26 mouse cellular contexts compared by ENCODE assay signal in genomic region chr16:33795887-33796286, GRCm38 (mm10). TPM values are rescaled to one million over a fixed set of nuclear protein-coding genes. Genes with fewer than 3 reads are reported as not detected.
DNase-seq lines count a peak whose midpoint lies in the region; ATAC-seq and TF ChIP-seq lines count a peak whose summit lies in the region.
"Had no signal": no experiment of that assay in that cellular context is flagged by ENCODE, and none has a peak within 500 bp of the region (broad histone marks: within the 10 kb centered on the region; RNA-seq: fewer than 3 reads in every experiment).

No protein-coding gene starts in this region.

- ATAC-seq in intestine, embryonic 16.5 days = no peak
- peak; percentile 54 for ATAC-seq in megakaryocyte progenitor cell, adult 5-6 weeks (replicated peaks; ENCODE audit: poor library complexity)
- no peak for ATAC-seq in hindbrain, embryonic 14.5 days (ENCODE audit: low FRiP score)

- no peaks in the 10 kb centered on the region for H3K36me3 ChIP-seq in intestine, embryonic 16.5 days (ENCODE audit: control insufficient read depth, insufficient read depth, low read length)
- no peaks in the 10 kb centered on the region for H3K36me3 ChIP-seq in hindbrain, embryonic 14.5 days (replicated peaks; ENCODE audit: control insufficient read depth, insufficient read depth)
- H3K36me3 ChIP-seq: embryonic facial prominence, embryonic 12.5 days; hindbrain, embryonic 15.5 days; kidney, embryonic 15.5 days; midbrain, embryonic 12.5 days; neural tube, embryonic 15.5 days had no signal

- H3K27me3 ChIP-seq in intestine, embryonic 16.5 days (replicated peaks; ENCODE audit: control insufficient read depth, insufficient read depth, low read length) = no peaks in the 10 kb centered on the region
- no peaks in the 10 kb centered on the region for H3K27me3 ChIP-seq in hindbrain, embryonic 14.5 days (ENCODE audit: control insufficient read depth, insufficient read depth, low read length)
- H3K27me3 ChIP-seq: embryonic facial prominence, embryonic 12.5 days; hindbrain, embryonic 15.5 days; kidney, embryonic 15.5 days; midbrain, embryonic 12.5 days; neural tube, embryonic 15.5 days had no signal

- peaks cover 5% of the 10 kb centered on the region for H3K4me1 ChIP-seq in bone marrow, adult 2 months (ENCODE audit: control insufficient read depth, insufficient read depth, low read length)
- peaks cover 6% of the 10 kb centered on the region; the same call in 1 of the 2 replicates for H3K4me1 ChIP-seq in intestine, embryonic 16.5 days (ENCODE audit: control insufficient read depth, insufficient read depth, low read length)
- H3K4me1 ChIP-seq in hindbrain, embryonic 14.5 days (replicated peaks; ENCODE audit: control insufficient read depth, insufficient read depth, low read length) = no peaks in the 10 kb centered on the region
- H3K4me1 ChIP-seq: embryonic facial prominence, embryonic 12.5 days; hindbrain, embryonic 15.5 days; kidney, embryonic 15.5 days; midbrain, embryonic 12.5 days; neural tube, embryonic 15.5 days had no signal

- TF ChIP-seq POLR2A in bone marrow, adult 2 months (IDR thresholded peaks at IDR 0.05; ENCODE audit: borderline replicate concordance, control insufficient read depth, low read depth, low read length) = no peak

- DNase-seq in CD4-positive, CD25-positive, alpha-beta regulatory T cell, adult 2 months (ENCODE audit: low read depth, low spot score) = peak; percentile 10
- no peak for DNase-seq in layer of hippocampus, adult 11-12 months (ENCODE audit: low spot score)
- no peak for DNase-seq in yolk sac, embryonic 10.5 days (ENCODE audit: low spot score)
- DNase-seq in hindbrain, embryonic 14.5 days (ENCODE audit: low spot score) = no peak
- DNase-seq in spleen, postnatal 14 days (ENCODE audit: low spot score in 2 of 2) = no peak
- DNase-seq: adrenal gland, adult 8-10 months; cerebellum, adult 11-12 months; cerebellum, postnatal 36 days; gastrocnemius, postnatal 14 days; heart, postnatal 14 days; left cerebral cortex, postnatal 4 days; lung, postnatal 14 days; retina, postnatal 1 day; thymus, adult 2 months had no signal

- H3K4me3 ChIP-seq in bone marrow, adult 2 months (replicated peaks; ENCODE audit: control insufficient read depth, low read depth, low read length) = no peak overlapping the region
- peak overlapping the region; percentile 50 for H3K4me3 ChIP-seq in intestine, embryonic 16.5 days (ENCODE audit: low read length)
- no peak overlapping the region for H3K4me3 ChIP-seq in hindbrain, embryonic 14.5 days (replicated peaks; ENCODE audit: low read length)
- H3K4me3 ChIP-seq: embryonic facial prominence, embryonic 12.5 days; hindbrain, embryonic 15.5 days; kidney, embryonic 15.5 days; layer of hippocampus, adult 2 months; midbrain, embryonic 12.5 days; neural tube, embryonic 15.5 days had no signal

- no peak for TF ChIP-seq CTCF in bone marrow, adult 2 months (IDR thresholded peaks at IDR 0.05; ENCODE audit: control insufficient read depth, insufficient read depth, low read length)

- H3K9ac ChIP-seq in intestine, embryonic 16.5 days (ENCODE audit: low read depth, low read length) = peak overlapping the region; percentile 61
- H3K9ac ChIP-seq in hindbrain, embryonic 14.5 days = no peak overlapping the region
- H3K9ac ChIP-seq: embryonic facial prominence, embryonic 12.5 days; hindbrain, embryonic 15.5 days; kidney, embryonic 15.5 days; liver, embryonic 14.5 days; midbrain, embryonic 12.5 days; neural tube, embryonic 15.5 days had no signal

- WGBS in bone marrow, adult 2 months = 11% methylated on average over 6 of the region's 6 CpGs
- WGBS in intestine, embryonic 16.5 days = 57% methylated on average over 6 of the region's 6 CpGs
- 91% methylated on average over 6 of the region's 6 CpGs for WGBS in hindbrain, embryonic 14.5 days

- H3K4me2 ChIP-seq in intestine, embryonic 16.5 days (ENCODE audit: low read depth, low read length) = peak overlapping the region; percentile 40
- no peak overlapping the region for H3K4me2 ChIP-seq in hindbrain, embryonic 14.5 days (replicated peaks)
- H3K4me2 ChIP-seq: embryonic facial prominence, embryonic 12.5 days; heart, embryonic 11.5 days; hindbrain, embryonic 15.5 days; kidney, embryonic 15.5 days; midbrain, embryonic 12.5 days; neural tube, embryonic 15.5 days had no signal

- H3K9me3 ChIP-seq in intestine, embryonic 16.5 days (ENCODE audit: control insufficient read depth, low read length) = no peaks in the 10 kb centered on the region
- no peaks in the 10 kb centered on the region for H3K9me3 ChIP-seq in hindbrain, embryonic 14.5 days (ENCODE audit: control insufficient read depth, low read length)
- H3K9me3 ChIP-seq: embryonic facial prominence, embryonic 12.5 days; hindbrain, embryonic 15.5 days; kidney, embryonic 15.5 days; midbrain, embryonic 12.5 days; neural tube, embryonic 15.5 days had no signal

- H3K27ac ChIP-seq in bone marrow, adult 2 months (ENCODE audit: control insufficient read depth, insufficient read depth, low read depth, low read length, poor library complexity) = peak overlapping the region; percentile 7; the same call in 1 of the 2 replicates
- peak overlapping the region; percentile 62 for H3K27ac ChIP-seq in intestine, embryonic 16.5 days (ENCODE audit: low read length)
- H3K27ac ChIP-seq in hindbrain, embryonic 14.5 days = no peak overlapping the region
- H3K27ac ChIP-seq: embryonic facial prominence, embryonic 12.5 days; hindbrain, embryonic 15.5 days; kidney, embryonic 15.5 days; layer of hippocampus, adult 2 months; liver, embryonic 14.5 days; midbrain, embryonic 12.5 days; neural tube, embryonic 15.5 days had no signal

RNA-seq across cellular contexts. Expression of gene Muc13, which starts 2.0 kb away (rescaled TPM):
- 5.4 and 6.4 TPM in 2 replicates for polyA plus RNA-seq in bone marrow, adult 2 months (2011; ENCODE audit: insufficient read depth, insufficient read length, low replicate concordance, missing spikeins)
- polyA plus RNA-seq in intestine, embryonic 16.5 days (2015; fragmentation: Nextera tagmentation; extraction: Ambion mirVana) = 358 and 407 TPM in 2 replicates
- total RNA-seq in megakaryocyte progenitor cell, adult 5-6 weeks (2015) = 52.3 and 76.8 TPM in 2 replicates
- total RNA-seq in megakaryocyte progenitor cell, adult 5-6 weeks (2017) = 41.4 and 61.6 TPM in 2 replicates
- polyA plus RNA-seq in hindbrain, embryonic 14.5 days (2014; fragmentation: Nextera tagmentation; extraction: Ambion mirVana) = not detected in 2 replicates
- total RNA-seq: CH12.LX; gastrocnemius, postnatal 14 days; layer of hippocampus, adult 2 months; left cerebral cortex, postnatal 4 days had no signal
- polyA plus RNA-seq: neural tube, embryonic 15.5 days had no signal

RNA-seq across cellular contexts. Expression of gene Itgb5, which starts 33.6 kb away (rescaled TPM):
- 25.0 and 31.1 TPM in 2 replicates for polyA plus RNA-seq in bone marrow, adult 2 months (2011; ENCODE audit: insufficient read depth, insufficient read length, low replicate concordance, missing spikeins)
- polyA plus RNA-seq in intestine, embryonic 16.5 days (2015; fragmentation: Nextera tagmentation; extraction: Ambion mirVana) = 6.6 and 9.3 TPM in 2 replicates
- 4.4 and 8.1 TPM in 2 replicates for total RNA-seq in megakaryocyte progenitor cell, adult 5-6 weeks (2015)
- total RNA-seq in megakaryocyte progenitor cell, adult 5-6 weeks (2017) = 5.5 and 8.5 TPM in 2 replicates
- polyA plus RNA-seq in hindbrain, embryonic 14.5 days (2014; fragmentation: Nextera tagmentation; extraction: Ambion mirVana) = 27.1 and 27.2 TPM in 2 replicates

Comparison
In these comparisons a context has a peak if more than half of its experiments do, and no peak if none do; other contexts are left out.
1. RNA of gene Muc13, which starts 2.0 kb away (polyA plus RNA-seq): 358 to 407 TPM in intestine, embryonic 16.5 days; 5.4 to 6.4 TPM in bone marrow, adult 2 months and not detected in hindbrain, embryonic 14.5 days; every median in the first group is over 10 times any median in the second.